ENCODE assay signal across 17 mouse cellular contexts in the genomic region with DNA sequence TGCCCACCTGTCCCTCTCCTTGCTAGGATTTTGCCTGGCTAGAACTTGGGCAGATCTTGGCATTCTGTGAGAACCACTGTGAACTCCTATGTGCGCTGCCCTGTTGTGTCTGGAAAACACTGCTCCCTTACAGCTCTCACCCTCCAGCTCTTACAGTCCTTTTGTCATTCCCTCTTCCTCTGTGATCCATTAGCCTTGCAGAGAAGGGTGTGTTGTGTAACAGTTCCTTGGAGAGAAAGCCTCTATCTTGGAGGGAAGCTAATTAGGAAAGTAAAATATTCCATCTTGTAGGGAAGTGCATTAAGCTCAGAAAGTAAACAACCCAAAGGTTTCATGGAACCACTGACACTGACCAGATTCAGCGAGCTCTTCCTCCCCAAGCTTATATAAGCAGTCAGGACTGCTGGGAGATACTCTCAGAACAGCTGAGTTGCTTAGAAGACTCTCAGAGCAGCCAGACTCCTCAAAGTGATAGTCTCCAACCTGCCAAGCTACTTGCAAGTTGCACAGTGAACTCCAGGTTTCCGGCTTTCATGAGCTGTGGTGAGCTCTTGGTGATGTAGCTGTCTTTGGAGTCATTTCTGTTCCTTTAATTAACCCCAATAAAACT.
"Had no signal": no experiment of that assay in that cellular context is flagged by ENCODE, and none has a peak within 500 bp of the region (broad histone marks: within the 10 kb centered on the region; RNA-seq: fewer than 3 reads in every experiment).

No protein-coding gene starts in this region.

- H3K36me3 ChIP-seq: limb, embryonic 13.5 days; neural tube, embryonic 15.5 days had no signal

- H3K9me3 ChIP-seq: limb, embryonic 13.5 days; neural tube, embryonic 15.5 days had no signal

- H3K4me1 ChIP-seq: limb, embryonic 13.5 days; midbrain, embryonic 10.5 days; neural tube, embryonic 15.5 days had no signal

- H3K4me2 ChIP-seq: limb, embryonic 13.5 days; neural tube, embryonic 15.5 days had no signal

- H3K4me3 ChIP-seq: limb, embryonic 13.5 days; midbrain, embryonic 10.5 days; myocyte; neural tube, embryonic 15.5 days had no signal

- H3K27me3 ChIP-seq: limb, embryonic 13.5 days; neural tube, embryonic 15.5 days had no signal

- H3K27ac ChIP-seq: kidney, postnatal 0 days; limb, embryonic 13.5 days; liver, embryonic 14.5 days; midbrain, embryonic 10.5 days; neural tube, embryonic 15.5 days had no signal

- DNase-seq: kidney, adult 11 months; kidney, adult 9 months; kidney, postnatal 36 days; left cerebral cortex, postnatal 4 days; lung, adult 2 months; lung, postnatal 4 days; midbrain, embryonic 14.5 days; spleen, adult 18-20 months; thymus, adult 18-20 months; thymus, postnatal 14 days had no signal

- ATAC-seq: lung, postnatal 0 days had no signal

- H3K9ac ChIP-seq: limb, embryonic 13.5 days; liver, embryonic 14.5 days; neural tube, embryonic 15.5 days had no signal
